Mouse (Mus musculus) kidney, adult 2 months (tissue): ENCODE measurements around the gene Rpn1.

ENCODE experiments used
- CTCF ChIP-seq: fragments of 200-500 bp; conservative IDR thresholded peaks from 2 replicates; pipeline ENCODE4 v1.5.1; 2011; ENCODE audit warnings: low read depth, mild to moderate bottlenecking, control low read depth, low read length, moderate library complexity, mixed read lengths; ENCODE audit not compliant: insufficient read depth, insufficient read length
- POLR2A ChIP-seq: fragments of 200-500 bp; IDR thresholded peaks from one replicate; pipeline ENCODE4 v1.6.1; 2011; ENCODE audit warnings: low read depth, low read length, control low read depth

- TF ChIP-seq POLR2A (no peak), CTCF (no peak)
Measured at GRCm38 (mm10) chr6:88064072-88064642, 20.1 kb upstream of the Rpn1 start.
